Mouse (Mus musculus): ENCODE data around the gene Dctn2. TPM values are rescaled to one million over a fixed set of nuclear protein-coding genes. Genes with fewer than 3 reads are reported as not detected.
"Not testable (repeated sequence)": the region's sequence is repeated elsewhere in the genome, so short reads cannot be mapped to it uniquely, and the experiment has no call there.

Dctn2 gene
- polyA plus RNA-seq, 1 experiment from 2014 or later, result 250 TPM

DNA sequence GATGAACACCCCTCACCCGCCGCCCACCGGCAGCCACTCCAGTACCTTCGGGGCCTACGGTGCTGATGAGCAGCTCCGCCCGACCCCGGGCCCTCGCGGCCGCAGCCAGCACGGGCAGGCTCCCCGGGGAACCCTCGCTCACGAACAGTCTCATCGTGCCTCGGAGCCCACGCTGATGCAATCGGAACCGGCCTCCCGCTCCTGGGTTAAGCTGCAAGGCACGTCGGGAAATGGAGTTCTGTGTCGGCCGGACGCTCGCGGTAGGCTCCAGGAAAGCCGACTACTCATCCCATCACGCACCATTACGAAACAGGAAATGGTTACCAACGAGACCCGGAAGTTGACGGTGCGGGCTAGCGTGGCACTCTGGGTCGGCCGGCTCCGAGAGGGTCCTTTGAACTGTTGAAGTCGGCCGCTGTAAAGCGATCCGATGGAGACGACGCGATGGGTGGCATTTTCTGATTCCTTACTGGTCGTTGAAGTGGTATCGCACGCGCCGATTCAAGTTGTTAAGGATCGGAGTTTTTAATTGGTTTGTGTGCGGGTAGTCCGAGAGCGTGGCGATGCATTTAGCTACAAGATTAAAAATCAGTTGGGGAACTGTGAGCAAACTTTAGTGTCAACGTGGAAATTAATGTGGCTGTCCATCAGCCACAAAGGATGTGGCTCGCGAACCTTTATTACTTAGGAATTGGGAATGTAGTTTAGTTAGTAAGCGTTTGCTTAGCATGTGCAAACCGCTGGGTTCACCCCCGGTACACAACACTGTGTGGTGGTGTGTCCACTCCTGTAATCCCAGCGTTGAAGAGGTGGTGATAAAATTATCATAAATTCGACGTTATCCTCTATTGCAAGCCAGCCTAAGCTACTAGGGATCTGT, 45.5 kb downstream of the Dctn2 start, which contains the start of gene Mars:
TSS of gene Mars (minus strand) at position 311 of the 880 bp plus-strand sequence.
- Histone ChIP-seq H3K9ac (replicated peaks) (peak within 1 kb of the TSS; percentile 83), H3K4me1 (peaks cover 13% of the 10 kb centered on the region), H3K4me2 (replicated peaks) (peak within 1 kb of the TSS; percentile 67), H3K4me3 (peak within 1 kb of the TSS; percentile 80), H3K27me3 (no peaks in the 10 kb centered on the region), H3K9me3 (no peaks in the 10 kb centered on the region), H3K27ac (replicated peaks) (peak within 1 kb of the TSS; percentile 70), H3K36me3 (peaks cover 29% of the 10 kb centered on the region)
- under 1% methylated on average over 65 of the region's 65 CpGs for WGBS
- ATAC-seq (ENCODE audit: low FRiP score, low read depth), result peak; percentile 94

GRCm38 (mm10) chr10:127312356-127312676, 46.1 kb downstream of the Dctn2 start:
- Histone ChIP-seq H3K9me3 (no peaks in the 10 kb centered on the region), H3K4me3 (peak overlapping the region; percentile 80), H3K9ac (replicated peaks) (peak overlapping the region; percentile 83), H3K27me3 (no peaks in the 10 kb centered on the region), H3K27ac (replicated peaks) (peak overlapping the region; percentile 70), H3K36me3 (peaks cover 23% of the 10 kb centered on the region), H3K4me2 (replicated peaks) (peak overlapping the region; percentile 67), H3K4me1 (peaks cover 13% of the 10 kb centered on the region)
- ATAC-seq (ENCODE audit: low FRiP score, low read depth), result peak; percentile 53
- 2% methylated on average over 4 of the region's 4 CpGs for WGBS

GRCm38 (mm10) chr10:127312858-127313257, 46.7 kb downstream of the Dctn2 start:
- WGBS, result 79% methylated on average over 4 of the region's 4 CpGs
- no peak overlapping the region for H3K4me2 ChIP-seq (replicated peaks)
- H3K27me3 ChIP-seq, result no peaks in the 10 kb centered on the region
- no peak overlapping the region for H3K4me3 ChIP-seq
- H3K9ac ChIP-seq (replicated peaks), result no peak overlapping the region
- H3K27ac ChIP-seq (replicated peaks), result no peak overlapping the region
- H3K36me3 ChIP-seq, result peaks cover 18% of the 10 kb centered on the region
- H3K4me1 ChIP-seq, result peaks cover 13% of the 10 kb centered on the region
- ATAC-seq (ENCODE audit: low FRiP score, low read depth), result no peak
- no peaks in the 10 kb centered on the region for H3K9me3 ChIP-seq

- not testable (repeated sequence) for H3K27me3 ChIP-seq; ATAC-seq (ENCODE audit: low FRiP score, low read depth); H3K4me2 ChIP-seq (replicated peaks); H3K9me3 ChIP-seq; H3K27ac ChIP-seq (replicated peaks); H3K9ac ChIP-seq (replicated peaks); H3K4me3 ChIP-seq
- WGBS, result 93% methylated on average over 5 of the region's 5 CpGs
- peaks cover 13% of the 10 kb centered on the region for H3K4me1 ChIP-seq
- peaks cover 11% of the 10 kb centered on the region for H3K36me3 ChIP-seq
Measured at GRCm38 (mm10) chr10:127313516-127313915, 47.3 kb downstream of the Dctn2 start.

DNA sequence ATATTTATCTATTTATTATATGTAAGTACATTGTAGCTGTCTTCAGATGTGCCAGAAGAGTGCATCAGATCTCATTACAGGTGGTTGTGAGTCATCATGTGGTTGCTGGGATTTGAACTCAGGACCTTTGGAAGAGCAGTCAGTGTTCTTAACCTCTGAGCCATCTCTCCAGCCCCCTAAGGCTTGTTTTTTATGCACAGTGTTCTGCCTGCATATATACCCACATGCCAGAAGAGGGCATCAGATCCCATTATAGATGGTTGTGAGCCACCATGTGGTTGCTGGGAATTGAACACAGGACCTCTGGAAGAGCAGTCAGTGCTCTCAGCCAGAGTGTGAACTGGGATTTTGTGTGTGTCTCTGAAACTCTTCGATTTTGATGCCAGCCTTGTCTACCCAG, 48.8 kb downstream of the Dctn2 start:
- H3K4me2 ChIP-seq (replicated peaks); H3K9me3 ChIP-seq: not testable (repeated sequence)
- 80% methylated on average over 1 of the region's 1 CpGs for WGBS

DNA sequence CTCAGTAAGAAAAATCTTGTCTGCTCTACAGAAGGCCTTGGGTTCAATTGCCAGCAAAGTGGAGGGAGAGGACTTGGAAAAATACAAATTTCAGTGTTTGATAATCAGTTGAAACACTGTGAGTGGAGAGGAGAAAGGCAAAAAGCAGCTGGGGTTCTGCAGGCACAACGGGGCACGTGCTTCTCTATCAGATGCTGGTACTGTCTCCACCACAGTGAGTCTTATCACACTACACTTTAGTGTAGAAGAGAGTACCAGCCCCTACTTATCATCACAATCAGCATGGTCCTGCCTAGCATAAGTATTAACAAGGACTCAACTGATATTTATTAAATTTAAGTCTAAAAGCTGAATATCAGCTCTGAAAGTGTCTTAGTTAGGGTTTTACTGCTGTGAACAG, 51.1 kb downstream of the Dctn2 start:
- H3K4me2 ChIP-seq (replicated peaks), result no peak overlapping the region
- H3K36me3 ChIP-seq, result no peaks in the 10 kb centered on the region
- H3K9me3 ChIP-seq, result no peaks in the 10 kb centered on the region
- H3K4me1 ChIP-seq, result no peaks in the 10 kb centered on the region
- H3K27ac ChIP-seq (replicated peaks), result no peak overlapping the region
- H3K27me3 ChIP-seq, result peaks cover 13% of the 10 kb centered on the region
- H3K4me3 ChIP-seq, result no peak overlapping the region
- WGBS, result 73% methylated on average over 2 of the region's 2 CpGs
- no peak for ATAC-seq (ENCODE audit: low FRiP score, low read depth)
- no peak overlapping the region for H3K9ac ChIP-seq (replicated peaks)

More for the DNA sequence above, 48.8 kb downstream of the Dctn2 start:
- not testable (repeated sequence) for H3K4me3 ChIP-seq; ATAC-seq (ENCODE audit: low FRiP score, low read depth); H3K27ac ChIP-seq (replicated peaks); H3K9ac ChIP-seq (replicated peaks); H3K27me3 ChIP-seq; H3K36me3 ChIP-seq
- H3K4me1 ChIP-seq, result peaks cover 12% of the 10 kb centered on the region

DNA sequence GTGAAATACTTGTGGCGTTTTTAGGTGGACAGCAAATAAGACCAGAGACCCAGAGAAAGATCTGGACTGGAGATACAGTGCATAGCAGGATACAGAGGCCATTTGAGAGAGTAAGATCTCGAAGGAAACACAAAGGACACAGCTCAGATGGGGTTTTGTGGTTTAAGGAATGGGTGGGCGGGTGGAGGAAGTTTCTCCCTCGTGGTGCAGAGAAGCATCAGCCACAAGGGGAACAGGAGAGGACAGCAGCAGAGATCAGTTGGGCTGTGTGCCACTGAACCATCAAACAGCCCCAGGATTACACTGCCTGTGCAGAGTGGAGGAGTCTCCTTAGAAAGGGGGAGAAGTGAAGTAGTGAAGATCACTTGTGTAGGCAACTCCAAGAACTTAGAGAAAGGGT, 51.8 kb downstream of the Dctn2 start:
- H3K4me3 ChIP-seq, result no peak overlapping the region
- H3K9ac ChIP-seq (replicated peaks), result no peak overlapping the region
- H3K27ac ChIP-seq (replicated peaks), result no peak overlapping the region
- WGBS, result 49% methylated on average over 4 of the region's 4 CpGs
- H3K9me3 ChIP-seq, result no peaks in the 10 kb centered on the region
- no peak for ATAC-seq (ENCODE audit: low FRiP score, low read depth)
- no peaks in the 10 kb centered on the region for H3K36me3 ChIP-seq
- H3K4me1 ChIP-seq, result no peaks in the 10 kb centered on the region
- peaks cover 20% of the 10 kb centered on the region for H3K27me3 ChIP-seq
- H3K4me2 ChIP-seq (replicated peaks), result no peak overlapping the region

- Histone ChIP-seq H3K27ac (replicated peaks) (no peak overlapping the region), H3K4me2 (replicated peaks) (no peak overlapping the region), H3K4me3 (no peak overlapping the region), H3K27me3 (peaks cover 40% of the 10 kb centered on the region), H3K4me1 (no peaks in the 10 kb centered on the region), H3K9ac (replicated peaks) (no peak overlapping the region), H3K36me3 (no peaks in the 10 kb centered on the region), H3K9me3 (no peaks in the 10 kb centered on the region)
- ATAC-seq (ENCODE audit: low FRiP score, low read depth), result no peak
- 87% methylated on average over 7 of the region's 7 CpGs for WGBS
Measured at GRCm38 (mm10) chr10:127319969-127320368, 53.8 kb downstream of the Dctn2 start.

GRCm38 (mm10) chr10:127321621-127322020, 55.5 kb downstream of the Dctn2 start, which contains the start of gene Arhgap9:
Arhgap9 (plus strand) TSS chr10:127321964.
- WGBS, result 88% methylated on average over 2 of the region's 3 CpGs
- H3K27me3 ChIP-seq, result peaks cover 56% of the 10 kb centered on the region

DNA sequence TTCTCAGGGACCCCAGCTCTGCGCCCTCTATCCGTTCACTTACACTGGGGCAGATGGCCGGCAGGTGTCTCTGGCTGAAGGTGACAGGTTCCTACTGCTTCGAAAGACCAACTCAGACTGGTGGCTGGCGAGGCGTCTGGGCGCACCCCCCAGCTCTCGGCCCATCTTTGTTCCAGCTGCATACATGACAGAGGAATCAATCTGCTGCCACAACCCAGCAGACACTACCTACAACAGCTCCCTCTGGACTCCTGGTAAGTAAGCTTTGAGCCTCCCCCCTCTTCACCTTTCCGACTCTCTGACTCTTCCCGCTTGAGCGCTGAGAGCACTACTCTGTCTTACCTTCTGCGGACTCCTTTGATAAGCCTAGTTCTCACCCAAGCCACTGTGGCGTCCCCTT, 56.0 kb downstream of the Dctn2 start:
- 64% methylated on average over 13 of the region's 13 CpGs for WGBS
- ATAC-seq (ENCODE audit: low FRiP score, low read depth), result no peak
- Histone ChIP-seq H3K27ac (replicated peaks) (no peak overlapping the region), H3K27me3 (peaks cover 62% of the 10 kb centered on the region), H3K4me2 (replicated peaks) (no peak overlapping the region), H3K9me3 (no peaks in the 10 kb centered on the region), H3K4me1 (peaks cover 12% of the 10 kb centered on the region), H3K9ac (replicated peaks) (no peak overlapping the region), H3K4me3 (no peak overlapping the region), H3K36me3 (no peaks in the 10 kb centered on the region)

More at GRCm38 (mm10) chr10:127321621-127322020, 55.5 kb downstream of the Dctn2 start, which contains the start of gene Arhgap9:
- no peak within 1 kb of the TSS for H3K27ac ChIP-seq (replicated peaks)
- H3K9me3 ChIP-seq, result no peaks in the 10 kb centered on the region
- H3K9ac ChIP-seq (replicated peaks), result no peak within 1 kb of the TSS
- H3K4me2 ChIP-seq (replicated peaks), result no peak within 1 kb of the TSS
- H3K4me1 ChIP-seq, result peaks cover 8% of the 10 kb centered on the region
- H3K36me3 ChIP-seq, result no peaks in the 10 kb centered on the region
- H3K4me3 ChIP-seq, result no peak within 1 kb of the TSS
- ATAC-seq (ENCODE audit: low FRiP score, low read depth), result no peak

- Histone ChIP-seq H3K9me3 (no peaks in the 10 kb centered on the region), H3K4me1 (peaks cover 12% of the 10 kb centered on the region), H3K4me2 (replicated peaks) (no peak overlapping the region), H3K27me3 (peaks cover 67% of the 10 kb centered on the region), H3K4me3 (no peak overlapping the region), H3K9ac (replicated peaks) (no peak overlapping the region), H3K36me3 (no peaks in the 10 kb centered on the region), H3K27ac (replicated peaks) (no peak overlapping the region)
- ATAC-seq (ENCODE audit: low FRiP score, low read depth), result no peak
- 77% methylated on average over 4 of the region's 4 CpGs for whole genome bisulfite sequencing
Measured at GRCm38 (mm10) chr10:127322669-127323068, 56.5 kb downstream of the Dctn2 start.

DNA sequence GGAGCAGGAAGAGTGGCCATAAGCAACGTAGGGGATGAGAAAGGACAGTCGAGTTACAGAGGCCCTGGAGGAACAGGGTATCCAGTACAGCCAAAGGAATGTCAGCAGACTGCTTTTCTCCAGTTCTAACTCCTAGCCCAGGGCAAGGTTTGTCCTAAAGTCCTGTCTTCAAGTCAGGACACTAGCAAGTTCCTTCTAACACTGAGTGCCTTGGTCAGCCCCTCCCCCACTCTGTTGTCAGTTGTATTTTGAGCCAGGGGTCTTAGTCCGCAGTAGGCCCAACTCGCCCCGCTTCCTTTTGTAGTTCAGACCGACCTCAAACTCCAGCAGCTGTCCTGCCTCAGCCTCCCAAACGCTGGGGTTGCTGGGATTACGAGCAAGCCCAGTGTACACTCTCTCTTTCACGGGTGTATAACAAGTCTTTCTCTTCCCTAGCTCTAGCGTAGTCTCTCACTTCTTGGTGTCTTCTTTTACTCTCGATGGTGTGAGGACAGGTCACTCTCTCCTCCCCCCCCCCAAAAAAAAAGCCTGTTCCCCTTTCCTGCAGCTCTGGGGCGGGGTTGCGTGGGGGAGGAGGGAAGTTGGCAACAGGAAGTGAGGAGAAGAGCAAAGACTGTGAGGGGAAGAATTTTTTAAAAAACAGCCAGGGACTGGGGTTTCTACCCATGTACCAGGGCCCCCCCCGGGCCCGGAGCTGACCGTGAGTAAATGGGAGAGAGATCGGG, 57.1 kb downstream of the Dctn2 start:
- no peak for ATAC-seq (ENCODE audit: low FRiP score, low read depth)
- H3K4me3 ChIP-seq, result no peak overlapping the region

More for the DNA sequence above, 57.1 kb downstream of the Dctn2 start:
- Histone ChIP-seq H3K9me3 (no peaks in the 10 kb centered on the region), H3K4me1 (peaks cover 12% of the 10 kb centered on the region), H3K27ac (replicated peaks) (no peak overlapping the region), H3K36me3 (no peaks in the 10 kb centered on the region), H3K27me3 (peaks cover 73% of the 10 kb centered on the region), H3K4me2 (replicated peaks) (no peak overlapping the region), H3K9ac (replicated peaks) (no peak overlapping the region)
- WGBS, result 81% methylated on average over 17 of the region's 17 CpGs

All from midbrain, embryonic 12.5 days (tissue).